Mouse (Mus musculus): Measurements from ENCODE around the gene Fam131c.

Gene Fam131c

GRCm38 (mm10) chr4:141367997-141368791, at the start of gene Fam131c:
Gene Fam131c (plus strand): TSS chr4:141368220.
- ATAC-seq (ENCODE audit: low TSS enrichment) = no peak

DNA sequence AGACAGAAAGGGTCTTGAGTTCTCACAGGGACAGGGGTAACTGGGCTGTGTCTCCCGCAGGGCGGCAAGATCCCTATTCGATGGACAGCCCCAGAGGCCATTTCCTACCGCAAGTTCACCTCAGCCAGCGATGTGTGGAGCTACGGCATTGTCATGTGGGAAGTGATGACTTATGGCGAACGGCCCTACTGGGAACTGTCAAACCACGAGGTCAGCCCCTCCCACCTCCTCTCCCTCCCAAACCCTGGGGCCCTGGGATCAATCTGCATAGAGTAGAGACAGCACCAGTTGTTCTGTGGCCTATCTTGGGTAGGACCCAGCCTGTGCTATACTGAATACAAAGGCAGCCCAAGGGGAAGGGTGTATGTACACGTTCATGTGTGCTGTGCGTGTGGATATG, 45.5 kb upstream of the Fam131c start:
- no peak for ATAC-seq (ENCODE audit: low TSS enrichment)

DNA sequence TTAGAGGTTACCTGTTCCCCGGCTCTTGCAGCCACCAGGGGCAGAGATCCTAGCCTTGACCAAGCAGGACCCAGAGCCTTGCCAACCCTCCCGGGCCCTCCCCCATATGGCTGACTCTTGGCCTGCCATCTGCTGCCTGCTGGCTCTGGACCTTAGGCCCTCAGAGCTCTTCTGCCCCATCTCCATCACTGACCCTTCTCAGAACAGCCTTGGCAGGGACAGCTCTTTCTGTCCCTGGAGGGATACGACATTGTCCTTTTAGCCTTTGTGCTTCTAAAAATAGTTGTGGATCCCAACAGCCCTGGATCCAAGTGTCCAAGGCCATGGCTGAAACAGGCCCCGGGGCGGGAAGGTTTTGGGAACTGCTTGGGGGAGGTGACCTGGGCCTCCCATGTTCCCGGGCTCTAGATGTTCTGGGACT, 43.2 kb upstream of the Fam131c start:
- ATAC-seq (ENCODE audit: low TSS enrichment) = no peak

DNA sequence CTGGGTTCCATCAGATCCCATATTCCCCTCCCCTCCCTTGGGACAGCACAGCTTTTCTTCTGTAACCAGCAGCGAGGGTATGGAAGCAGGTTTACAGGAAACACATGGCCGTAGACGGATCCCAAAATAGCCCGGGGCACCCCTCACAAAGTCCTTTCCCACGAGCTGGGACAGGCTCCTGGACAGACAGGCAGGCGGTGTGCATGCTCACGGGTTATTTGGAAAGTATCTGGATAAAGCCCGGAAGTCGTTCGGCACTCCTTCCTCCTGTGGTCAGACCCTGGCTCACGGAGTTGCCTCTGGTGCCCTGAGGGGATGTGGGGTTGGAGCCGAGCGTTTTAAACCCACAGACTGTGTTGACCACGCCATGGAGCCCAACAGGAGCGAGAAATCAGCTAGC, 42.4 kb upstream of the Fam131c start:
- ATAC-seq (ENCODE audit: low TSS enrichment) = no peak

- no peak for ATAC-seq (ENCODE audit: low TSS enrichment)
Observed at GRCm38 (mm10) chr4:141327075-141327474, 40.9 kb upstream of the Fam131c start.

GRCm38 (mm10) chr4:141328742-141329141, 39.3 kb upstream of the Fam131c start:
- no peak for ATAC-seq (ENCODE audit: low TSS enrichment)

GRCm38 (mm10) chr4:141329968-141330367, 38.1 kb upstream of the Fam131c start:
- ATAC-seq (ENCODE audit: low TSS enrichment) = no peak

- ATAC-seq (ENCODE audit: low TSS enrichment) = no peak
Observed at GRCm38 (mm10) chr4:141331446-141331845, 36.6 kb upstream of the Fam131c start.

- ATAC-seq (ENCODE audit: low TSS enrichment) = no peak
Observed at GRCm38 (mm10) chr4:141332258-141332657, 35.8 kb upstream of the Fam131c start.

- no peak for ATAC-seq (ENCODE audit: low TSS enrichment)
Observed at GRCm38 (mm10) chr4:141334695-141335094, 33.3 kb upstream of the Fam131c start.

DNA sequence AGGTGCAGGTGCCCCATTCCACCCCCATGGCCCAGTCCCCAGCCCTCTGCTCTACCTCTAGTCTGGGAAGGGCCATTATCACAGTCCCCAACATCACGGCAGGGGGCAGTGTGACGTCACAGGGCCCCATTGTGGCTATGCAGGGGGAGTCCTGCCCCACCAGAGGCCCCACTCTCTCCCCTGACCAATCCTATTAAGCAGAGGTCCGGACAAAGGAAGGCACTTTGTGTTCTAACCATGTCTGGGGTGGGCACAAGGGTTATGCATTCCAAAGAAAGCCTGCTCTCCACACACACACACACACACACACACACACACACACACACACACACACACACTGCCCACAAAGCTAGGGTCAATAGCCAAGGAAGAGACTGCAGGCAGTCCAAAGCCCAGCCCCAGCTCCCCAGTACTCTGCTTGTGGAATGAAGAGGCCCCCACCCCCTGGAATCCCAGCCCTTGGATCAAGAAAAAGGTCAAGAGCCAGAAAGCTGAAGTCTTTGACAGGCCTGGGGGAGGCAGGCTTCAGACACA, 32.7 kb upstream of the Fam131c start:
- ATAC-seq (ENCODE audit: low TSS enrichment) = no peak

DNA sequence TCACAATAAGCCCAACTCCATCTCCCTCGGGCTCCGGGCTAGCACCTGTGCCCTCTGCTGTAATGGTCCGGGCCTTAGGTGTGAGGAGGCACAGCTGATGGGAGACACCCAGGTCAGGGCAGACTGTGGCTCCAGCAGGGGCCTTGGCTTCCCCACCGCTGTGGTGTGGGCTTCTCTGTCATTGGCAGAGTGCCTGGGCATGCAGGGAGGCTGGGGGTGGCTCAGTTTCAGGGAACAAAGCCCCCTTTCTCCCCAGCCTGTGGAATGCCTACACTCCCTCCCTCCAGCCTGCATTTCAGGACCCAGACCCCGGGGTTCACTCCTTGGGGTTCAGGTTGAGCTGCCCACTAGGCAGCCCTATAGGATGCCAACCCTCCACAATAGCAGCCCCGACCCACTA, 31.8 kb upstream of the Fam131c start:
- ATAC-seq (ENCODE audit: low TSS enrichment) = no peak

- no peak for ATAC-seq (ENCODE audit: low TSS enrichment)
Observed at GRCm38 (mm10) chr4:141337986-141338385, 30.0 kb upstream of the Fam131c start.

GRCm38 (mm10) chr4:141338853-141339252, 29.2 kb upstream of the Fam131c start:
- no peak for ATAC-seq (ENCODE audit: low TSS enrichment)

GRCm38 (mm10) chr4:141341477-141341876, 26.5 kb upstream of the Fam131c start:
- ATAC-seq (ENCODE audit: low TSS enrichment) = no peak

GRCm38 (mm10) chr4:141343515-141343914, 24.5 kb upstream of the Fam131c start:
- ATAC-seq (ENCODE audit: low TSS enrichment) = no peak

- ATAC-seq (ENCODE audit: low TSS enrichment) = no peak
Observed at GRCm38 (mm10) chr4:141345219-141345618, 22.8 kb upstream of the Fam131c start.

GRCm38 (mm10) chr4:141347365-141347797, 20.6 kb upstream of the Fam131c start:
- ATAC-seq (ENCODE audit: low TSS enrichment) = no peak

DNA sequence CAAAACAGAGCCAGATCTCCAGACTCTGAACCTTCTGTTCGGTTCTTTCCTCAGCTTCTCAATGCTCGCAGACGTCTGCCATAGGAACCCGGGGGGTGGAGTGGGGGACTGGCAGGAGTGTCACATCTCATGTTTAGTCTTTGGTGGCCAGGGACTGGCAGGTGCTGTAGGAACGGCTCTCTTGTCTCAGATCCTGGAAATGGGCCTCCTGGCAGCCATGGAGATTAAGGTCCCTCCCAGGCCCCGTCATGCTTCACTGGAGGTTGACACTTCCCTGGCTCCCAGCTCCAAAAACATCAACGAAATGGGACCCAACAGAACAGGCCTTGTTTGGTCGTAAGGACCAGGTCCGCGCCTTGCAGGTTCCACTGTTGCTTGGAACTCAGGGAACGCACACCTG, 19.4 kb upstream of the Fam131c start:
- ATAC-seq (ENCODE audit: low TSS enrichment) = no peak

- no peak for ATAC-seq (ENCODE audit: low TSS enrichment)
Observed at GRCm38 (mm10) chr4:141350015-141350414, 18.0 kb upstream of the Fam131c start.

DNA sequence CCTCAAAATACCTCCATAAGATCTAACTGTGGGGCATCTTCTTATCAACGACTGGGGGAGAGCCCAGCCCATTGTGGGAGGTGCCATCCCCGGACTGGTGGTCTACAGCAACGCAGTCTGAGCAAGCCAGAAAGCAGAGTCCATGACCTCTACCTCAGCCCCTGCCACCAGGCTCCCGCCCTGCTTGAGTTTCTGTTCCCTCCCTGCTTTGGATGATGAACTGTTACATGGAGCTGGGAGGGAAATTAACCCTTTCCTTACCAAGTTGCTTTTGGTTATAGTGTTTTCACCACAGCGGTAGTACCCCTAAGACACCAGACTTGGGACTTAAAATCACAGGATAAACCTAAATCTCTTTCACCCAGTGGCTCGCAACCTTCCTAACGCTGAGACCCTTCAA, 16.0 kb upstream of the Fam131c start:
- ATAC-seq (ENCODE audit: low TSS enrichment) = no peak

DNA sequence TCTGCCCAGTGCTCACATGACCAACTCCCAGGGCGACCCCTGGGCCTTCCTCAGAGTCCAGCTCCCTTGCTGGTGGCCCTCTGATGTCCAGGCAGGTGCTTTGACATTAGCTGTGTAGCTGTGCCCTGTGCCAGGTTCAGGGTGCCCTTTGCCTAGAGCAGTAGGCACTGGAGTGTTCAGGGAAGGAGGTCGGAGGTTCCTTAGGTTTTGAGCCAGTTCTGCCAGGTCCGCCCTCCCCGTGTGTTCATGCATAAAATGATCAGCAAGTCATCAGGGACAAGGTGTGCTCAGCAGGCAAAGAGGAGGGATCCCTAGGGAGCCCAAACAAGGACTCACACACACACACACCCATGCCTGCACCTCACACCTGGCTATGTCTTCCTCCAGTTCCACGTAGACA, 15.0 kb upstream of the Fam131c start:
- no peak for ATAC-seq (ENCODE audit: low TSS enrichment)

DNA sequence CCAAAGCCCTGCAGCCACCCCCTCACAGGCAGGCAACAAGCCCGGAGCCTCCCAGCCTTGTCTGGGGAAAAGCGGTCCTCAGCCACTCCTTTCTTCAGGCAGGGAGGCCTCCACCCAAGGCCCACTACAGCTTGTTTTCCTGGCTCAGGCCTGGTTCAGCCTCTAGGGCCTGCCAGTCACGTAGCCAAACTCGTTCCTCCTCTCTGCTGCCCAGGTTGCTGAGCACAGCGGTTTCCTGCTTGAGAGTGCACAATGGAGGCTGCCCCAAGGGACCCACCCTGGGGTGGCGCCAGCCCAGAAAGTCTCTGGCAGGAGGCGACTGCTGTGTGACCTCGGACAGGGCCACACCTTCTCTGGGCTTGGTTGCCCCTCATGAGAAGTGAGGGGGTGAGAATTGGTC, 14.2 kb upstream of the Fam131c start:
- no peak for ATAC-seq (ENCODE audit: low TSS enrichment)

DNA sequence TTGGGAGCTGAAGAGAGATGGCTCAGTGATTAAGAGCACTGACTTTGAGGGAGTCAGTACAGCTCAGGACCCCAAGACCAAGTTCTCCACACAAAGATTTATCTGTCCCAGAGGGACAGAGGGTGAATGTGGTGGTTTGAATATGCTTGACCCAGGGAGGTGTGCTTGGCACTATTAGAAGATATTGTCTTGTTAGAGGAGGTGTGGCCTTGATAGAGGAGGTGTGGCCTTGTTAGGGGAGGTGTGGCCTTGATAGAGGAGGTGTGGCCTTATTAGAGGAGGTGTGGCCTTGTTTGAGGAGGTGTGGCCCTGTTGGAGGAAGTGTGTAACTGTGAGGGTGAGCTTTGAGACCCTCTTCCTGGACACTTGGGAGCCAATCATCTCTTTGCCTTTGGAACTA, 10.2 kb upstream of the Fam131c start:
- ATAC-seq (ENCODE audit: low TSS enrichment) = no peak

Measured in frontal cortex, adult (tissue).